Mouse (Mus musculus) 416B (cell line): Measurements from ENCODE around the gene Acot7.

Source experiments
- DNase-seq: peaks from one replicate; pipeline ENCODE4 v3.0.0; 2011; ENCODE audit warnings: low read depth

Gene Acot7

GRCm38 (mm10) chr4:152151451-152151965, 26.4 kb upstream of the Acot7 start:
- no peak for DNase-seq

DNA sequence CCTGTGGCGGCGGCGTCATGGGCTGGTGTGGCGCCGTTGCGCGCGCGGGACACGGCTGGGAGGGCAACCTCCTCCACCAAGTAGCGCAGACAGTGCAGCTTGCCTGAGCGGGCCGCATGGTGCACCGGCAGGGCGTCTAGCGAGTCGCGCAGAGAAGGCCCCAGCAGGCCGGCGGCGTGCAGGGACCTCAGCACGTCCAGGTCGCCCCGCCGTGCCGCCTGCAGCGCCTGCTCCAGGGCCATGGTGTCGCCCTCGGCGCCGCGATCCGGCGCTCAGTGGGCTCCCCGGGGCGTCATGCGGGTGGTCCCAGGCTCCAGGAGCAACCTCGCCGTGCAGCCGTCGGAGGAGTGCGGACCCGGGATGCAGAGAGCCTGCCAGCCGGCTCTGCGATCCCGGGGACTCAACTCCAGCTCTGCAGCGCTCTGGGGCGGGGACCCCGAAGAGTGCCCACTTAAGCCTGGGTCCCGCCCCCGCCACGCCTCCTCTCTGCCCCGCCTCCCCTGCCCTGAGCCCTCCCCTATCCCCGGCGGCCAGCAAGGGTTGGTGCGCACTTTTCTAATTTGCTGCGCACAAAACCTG, 25.9 kb upstream of the Acot7 start, which contains the start of gene Espn:
TSS of gene Espn (minus strand) at position 406 of the 579 bp plus-strand sequence.
- DNase-seq = no peak

GRCm38 (mm10) chr4:152153771-152154177, 24.2 kb upstream of the Acot7 start:
- DNase-seq = peak; percentile 95

DNA sequence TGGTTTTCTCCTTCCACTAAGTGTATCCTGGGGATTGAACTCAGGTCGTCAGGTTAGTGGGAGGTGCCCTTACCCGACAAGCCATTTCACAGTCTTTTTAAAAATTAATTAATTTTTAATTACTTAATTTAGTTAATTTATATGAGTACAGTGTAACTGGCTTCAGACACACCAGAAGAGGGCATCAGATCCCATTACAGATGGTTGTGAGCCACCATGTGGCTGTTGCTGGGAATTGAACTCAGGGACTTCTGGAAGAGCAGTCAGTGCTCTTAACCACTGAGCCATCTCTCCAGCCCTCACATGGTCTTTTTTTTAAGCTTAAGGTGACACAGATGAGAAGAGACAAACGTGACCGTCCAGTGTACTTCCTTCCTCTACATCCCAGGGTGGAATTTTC, 22.9 kb upstream of the Acot7 start:
- DNase-seq = no peak

- peak; percentile 74 for DNase-seq
Observed at GRCm38 (mm10) chr4:152157779-152158584, 20.0 kb upstream of the Acot7 start.

GRCm38 (mm10) chr4:152158585-152159284, 19.2 kb upstream of the Acot7 start, which contains the start of gene Hes2:
Gene Hes2, plus strand, starts transcription at chr4:152158867.
- DNase-seq = no peak

GRCm38 (mm10) chr4:152159285-152159678, 18.7 kb upstream of the Acot7 start:
- DNase-seq = no peak

GRCm38 (mm10) chr4:152160748-152161147, 17.2 kb upstream of the Acot7 start:
- DNase-seq = no peak

GRCm38 (mm10) chr4:152161601-152162000, 16.3 kb upstream of the Acot7 start:
- DNase-seq = no peak

- peak; percentile 36 for DNase-seq
Observed at GRCm38 (mm10) chr4:152162748-152163147, 15.2 kb upstream of the Acot7 start.

DNA sequence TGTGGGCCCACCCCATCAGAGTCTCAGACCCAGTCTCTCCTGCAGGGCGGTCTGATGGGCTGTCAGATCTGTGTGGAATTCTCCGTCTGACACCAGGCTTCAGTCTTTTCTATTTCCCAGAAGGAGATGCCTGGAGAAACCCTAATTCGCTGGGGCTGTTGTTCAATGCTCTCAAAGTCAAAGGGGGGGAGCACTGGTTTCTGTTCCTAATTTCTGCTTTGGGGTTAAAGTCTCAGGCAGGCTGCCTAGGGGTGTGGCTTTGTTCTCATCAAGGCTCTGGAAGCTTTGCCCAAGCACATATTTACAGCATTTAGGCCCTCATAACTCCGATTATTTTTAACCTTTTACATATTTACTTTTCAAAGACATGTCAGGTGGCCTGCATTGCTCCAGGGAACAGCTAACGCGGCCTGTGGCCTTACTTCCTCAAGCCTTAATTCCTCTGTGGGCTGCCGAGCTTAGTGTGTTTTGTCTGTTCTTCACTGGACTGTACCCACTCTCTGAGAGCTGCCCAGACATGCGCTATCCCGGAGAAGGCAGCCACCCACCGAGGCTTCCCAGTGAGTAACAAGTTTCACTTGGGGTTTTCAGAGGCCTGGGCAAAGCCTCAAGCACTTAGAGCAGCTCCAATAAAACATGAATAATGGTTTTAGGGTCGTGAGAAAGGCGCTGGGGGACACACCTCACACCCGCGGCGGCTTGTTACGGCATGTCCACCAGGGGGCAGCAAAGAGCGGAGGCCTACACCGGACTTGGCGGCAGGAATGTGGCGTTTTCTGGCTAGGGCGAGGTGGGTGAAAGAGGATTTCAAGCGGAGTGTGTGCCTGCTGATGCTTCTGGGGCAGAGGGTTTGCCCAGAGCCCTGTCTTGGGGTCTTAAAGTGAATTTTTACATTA, 12.7 kb upstream of the Acot7 start:
- peak; percentile 73 for DNase-seq

- no peak for DNase-seq
Observed at GRCm38 (mm10) chr4:152168052-152168451, 9.9 kb upstream of the Acot7 start.

DNA sequence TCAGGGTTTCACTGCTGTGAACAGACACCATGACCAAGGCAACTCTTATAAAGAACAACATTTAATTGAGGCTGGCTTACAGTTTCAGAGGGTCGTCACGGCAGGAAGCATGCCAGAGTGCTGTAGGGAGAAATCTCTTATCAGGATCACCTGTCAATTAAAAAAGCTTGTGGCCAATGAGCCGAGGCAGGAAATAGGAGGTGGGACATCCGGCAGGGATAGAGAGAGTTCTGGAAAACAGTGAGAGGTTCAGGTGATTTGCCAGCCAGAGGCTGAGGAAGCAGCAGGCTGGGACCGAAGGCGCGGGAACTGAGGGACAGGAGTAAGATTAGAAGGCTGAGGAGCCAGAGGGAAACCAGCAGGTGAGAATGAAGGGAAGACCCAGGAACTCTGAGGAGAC, 8.8 kb upstream of the Acot7 start:
- no peak for DNase-seq

GRCm38 (mm10) chr4:152170286-152170685, 7.6 kb upstream of the Acot7 start:
- DNase-seq = no peak

DNA sequence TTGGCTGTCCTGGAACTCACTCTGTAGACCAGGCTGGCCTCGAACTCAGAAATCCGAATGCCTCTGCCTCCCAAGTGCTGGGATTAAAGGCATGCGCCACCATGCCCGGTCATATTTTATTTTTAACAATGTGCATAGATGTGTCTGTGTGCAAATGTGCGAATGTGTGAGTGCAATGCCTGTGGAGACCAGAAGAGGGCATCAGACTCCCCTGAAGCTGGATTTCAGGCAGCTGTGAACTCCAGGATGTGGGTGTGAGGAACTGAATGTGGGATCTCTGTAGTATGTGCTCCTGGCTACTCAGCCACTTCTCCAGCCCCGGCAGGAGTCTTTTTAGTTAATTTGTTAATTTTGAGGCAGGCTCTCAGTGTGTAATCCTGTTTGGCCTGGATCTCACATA, 6.4 kb upstream of the Acot7 start:
- peak; percentile 48 for DNase-seq

DNA sequence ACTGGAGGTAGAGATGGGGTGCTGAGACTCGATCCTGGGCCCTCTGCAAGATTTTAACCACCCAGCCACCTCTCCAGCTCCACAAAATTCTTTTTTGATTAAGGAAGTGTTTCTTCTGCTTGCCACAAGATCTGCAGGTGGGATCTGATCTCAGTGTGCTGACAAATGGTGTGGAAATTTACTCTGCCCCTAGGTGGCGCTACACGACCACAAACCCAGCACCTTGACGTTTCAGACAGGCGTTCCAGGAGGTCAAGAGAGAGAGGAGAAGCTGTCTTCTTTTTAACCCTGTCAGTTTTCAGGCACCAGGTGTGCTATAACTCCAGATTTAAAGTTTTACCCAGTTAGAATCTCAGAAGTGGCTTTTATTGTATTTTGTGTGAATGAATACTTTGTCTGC, 4.9 kb upstream of the Acot7 start:
- DNase-seq = peak; percentile 84

DNA sequence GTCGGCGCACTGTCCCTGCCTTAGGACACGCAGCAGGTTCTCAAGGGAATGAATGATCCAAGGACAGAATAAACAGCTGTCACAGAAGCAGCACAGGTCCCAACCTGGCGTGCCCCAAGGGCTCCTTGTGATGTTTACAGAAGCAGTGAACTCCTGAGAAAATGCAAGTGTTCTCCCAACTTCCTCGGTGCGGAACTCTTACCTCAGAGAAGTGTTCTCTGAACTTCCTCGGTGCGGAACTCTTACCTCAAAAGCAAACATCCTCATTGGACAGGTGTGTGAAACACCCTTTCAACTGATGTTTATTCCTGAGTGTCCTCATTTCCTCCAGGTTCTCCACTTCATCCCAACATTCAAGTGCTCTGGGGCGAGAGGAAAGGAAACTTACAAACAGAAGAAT, 4.0 kb upstream of the Acot7 start:
- DNase-seq = no peak

- peak; percentile 89 for DNase-seq
Observed at GRCm38 (mm10) chr4:152176638-152177037, 1.3 kb upstream of the Acot7 start.

GRCm38 (mm10) chr4:152177174-152177536, 779 bp upstream of the Acot7 start:
- peak; percentile 66 for DNase-seq

DNA sequence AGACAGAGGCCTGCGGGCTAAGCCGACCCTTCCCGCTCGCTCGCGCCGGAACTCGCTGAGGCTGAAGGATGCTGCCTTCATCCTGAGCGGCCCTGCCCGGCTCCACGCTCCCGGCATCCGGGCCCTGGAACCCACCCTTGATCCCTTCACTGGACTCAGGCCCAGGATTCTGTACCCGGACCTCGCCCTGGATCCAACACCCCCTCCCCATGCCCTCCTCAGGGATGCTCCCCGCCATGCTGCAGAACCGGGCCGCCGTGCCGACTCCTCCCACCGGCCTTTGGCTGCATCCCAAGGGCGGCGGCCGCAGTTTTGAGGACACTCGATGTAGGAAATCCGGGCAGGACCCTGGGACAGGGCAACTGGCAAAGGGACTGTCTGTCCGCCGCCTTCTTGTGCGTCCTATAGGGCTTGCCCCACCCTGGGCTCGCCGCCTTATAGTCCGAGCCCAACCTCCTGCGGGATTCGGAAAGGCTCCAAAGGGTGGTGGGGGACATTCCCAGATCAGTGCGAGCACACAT, 470 bp downstream of the Acot7 start:
- peak; percentile 54 for DNase-seq

DNA sequence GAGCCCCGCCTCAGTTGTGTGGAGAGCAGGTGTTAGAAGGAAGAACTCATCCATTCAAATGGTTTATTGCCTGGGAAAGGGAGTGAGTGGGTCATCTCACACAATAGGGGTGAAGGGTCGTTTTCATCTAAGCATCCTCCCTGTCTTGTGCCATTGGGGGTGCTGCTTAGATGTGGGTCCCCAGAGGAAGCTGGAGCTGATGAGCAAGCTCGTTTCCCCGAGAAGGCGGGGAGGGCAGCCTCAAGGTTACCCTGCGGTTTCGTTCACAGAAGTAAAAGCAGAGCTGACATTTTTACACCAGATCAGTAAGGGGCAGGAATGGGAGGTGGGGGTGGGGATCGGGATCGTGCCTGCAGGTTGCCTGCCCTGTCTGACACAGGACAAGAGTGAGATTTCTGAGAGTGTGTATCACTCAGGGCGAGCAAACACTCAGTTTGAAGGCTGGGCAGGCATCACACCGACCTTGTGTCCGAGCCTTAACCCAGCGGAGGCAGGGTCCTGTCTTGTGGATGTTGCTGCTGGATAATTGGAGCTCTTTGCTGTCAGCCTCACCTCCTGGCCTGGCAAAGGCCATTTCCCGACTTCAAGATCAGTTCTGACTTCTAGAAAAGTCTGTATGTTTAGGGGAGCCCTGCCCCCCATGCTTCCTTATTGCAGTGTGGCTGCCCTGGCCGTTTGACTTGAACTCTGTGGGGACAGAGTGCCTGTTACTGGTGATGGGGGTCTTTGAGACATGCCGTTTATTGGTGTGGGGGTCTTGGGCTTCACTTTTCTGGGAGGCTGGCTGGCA, 1.2 kb downstream of the Acot7 start:
- DNase-seq = peak; percentile 87
